Mouse (Mus musculus) adrenal gland, postnatal 14 days (tissue): ENCODE results near the gene Tpcn2. TPM values are rescaled to one million over a fixed set of nuclear protein-coding genes. Genes with fewer than 3 reads are reported as not detected.

Experiments used
- DNase-seq: peaks from one replicate; pipeline ENCODE4 v3.0.0; 2021; ENCODE audit warnings: mixed read lengths
- long read RNA-seq, 2 experiments: library from polyadenylated mRNA; stranded (forward); transcript quantifications; one replicate each; pipeline ENCODE4 v2.0.0; 2021
- total RNA-seq: library from RNA; stranded (reverse); gene quantifications from 2 replicates; pipeline ENCODE4 v1.2.3, GENCODE M21; 2021

The Tpcn2 gene
- total RNA-seq = 13.3 and 16.8 TPM in 2 replicates
- long read RNA-seq, experiment 1, partial matches to known transcripts = 0 of 5 reads
- long read RNA-seq, experiment 1, other reads (novel, unspliced or antisense) = 2 of 5 reads
- long read RNA-seq, experiment 2, partial matches to known transcripts = 0 of 7 reads
- long read RNA-seq, experiment 2, other reads (novel, unspliced or antisense) = 6 of 7 reads

- peak; percentile 97 for DNase-seq
These were observed at the start of gene Tpcn2 for GRCm38 (mm10) chr7:145283487-145284187. Tpcn2 (minus strand) TSS chr7:145284011.

GRCm38 (mm10) chr7:145332376-145333041 is 48.7 kb upstream of the Tpcn2 start:
- no peak for DNase-seq

GRCm38 (mm10) chr7:145330641-145331040 is 46.8 kb upstream of the Tpcn2 start:
- no peak for DNase-seq

GRCm38 (mm10) chr7:145329982-145330381 is 46.2 kb upstream of the Tpcn2 start:
- no peak for DNase-seq

GRCm38 (mm10) chr7:145325697-145326096 is 41.9 kb upstream of the Tpcn2 start:
- no peak for DNase-seq

GRCm38 (mm10) chr7:145323607-145324006 is 39.8 kb upstream of the Tpcn2 start:
- no peak for DNase-seq

GRCm38 (mm10) chr7:145319481-145319880 is 35.7 kb upstream of the Tpcn2 start:
- DNase-seq = no peak

- DNase-seq = no peak
These were observed 33.7 kb upstream of the Tpcn2 start for GRCm38 (mm10) chr7:145317522-145317921.

- DNase-seq = no peak
These were observed 31.1 kb upstream of the Tpcn2 start, which contains the start of gene Mrgprd for GRCm38 (mm10) chr7:145314785-145315411. Mrgprd (plus strand) TSS chr7:145314835.

GRCm38 (mm10) chr7:145312137-145312536 is 28.3 kb upstream of the Tpcn2 start:
- peak; percentile 37 for DNase-seq

- DNase-seq = no peak
These were observed 26.7 kb upstream of the Tpcn2 start for GRCm38 (mm10) chr7:145310526-145310925.

GRCm38 (mm10) chr7:145309877-145310276 is 26.1 kb upstream of the Tpcn2 start:
- no peak for DNase-seq

- DNase-seq = peak; percentile 83
These were observed 25.1 kb upstream of the Tpcn2 start for GRCm38 (mm10) chr7:145308866-145309265.

- DNase-seq = no peak
These were observed 24.4 kb upstream of the Tpcn2 start for GRCm38 (mm10) chr7:145308061-145308675.

GRCm38 (mm10) chr7:145307636-145308035 is 23.8 kb upstream of the Tpcn2 start:
- no peak for DNase-seq

- DNase-seq = no peak
These were observed 20.3 kb upstream of the Tpcn2 start for GRCm38 (mm10) chr7:145304153-145304552.

- peak; percentile 72 for DNase-seq
These were observed 18.9 kb upstream of the Tpcn2 start for GRCm38 (mm10) chr7:145302488-145303285.

GRCm38 (mm10) chr7:145301341-145302005 is 17.7 kb upstream of the Tpcn2 start:
- no peak for DNase-seq

- DNase-seq = no peak
These were observed 17.2 kb upstream of the Tpcn2 start for GRCm38 (mm10) chr7:145301008-145301340.

- peak; percentile 21 for DNase-seq
These were observed 16.7 kb upstream of the Tpcn2 start, which contains the start of gene Mrgprf for GRCm38 (mm10) chr7:145300321-145301007. Mrgprf (plus strand) TSS chr7:145300828.
